Mouse (Mus musculus) cerebellum, postnatal 14 days (tissue): ENCODE results near the gene Gm27027.

Experiments
- DNase-seq, 2 experiments: peaks; one replicate each; pipeline ENCODE4 v3.0.0; 2021; ENCODE audit warnings: mixed read lengths in 2 of 2

Gm27027 gene

GRCm38 (mm10) chr2:93996254-93996653 lies at the start of gene Gm27027:
Gm27027 (minus strand) TSS chr2:93996354.
- no peak for DNase-seq

- peak in 1 of 2 experiments; percentile 24 for DNase-seq
Observed at GRCm38 (mm10) chr2:94045411-94046090, 49.4 kb upstream of the Gm27027 start.

- DNase-seq, result no peak
Observed at GRCm38 (mm10) chr2:94044174-94044573, 48.0 kb upstream of the Gm27027 start.

GRCm38 (mm10) chr2:94043662-94044061 lies 47.5 kb upstream of the Gm27027 start:
- no peak for DNase-seq

- DNase-seq, result no peak
Observed at GRCm38 (mm10) chr2:94042461-94042860, 46.3 kb upstream of the Gm27027 start.

- DNase-seq, result no peak
Observed at GRCm38 (mm10) chr2:94040391-94041125, 44.4 kb upstream of the Gm27027 start.

GRCm38 (mm10) chr2:94035428-94036331 lies 39.5 kb upstream of the Gm27027 start:
- DNase-seq, result peak; percentile 89 to 90

- DNase-seq, result no peak
Observed at GRCm38 (mm10) chr2:94030602-94031001, 34.4 kb upstream of the Gm27027 start.

- no peak for DNase-seq
Observed at GRCm38 (mm10) chr2:94024637-94025036, 28.5 kb upstream of the Gm27027 start.

- peak; percentile 97 to 98 for DNase-seq
Observed at GRCm38 (mm10) chr2:94010335-94011291, 14.5 kb upstream of the Gm27027 start, which contains the start of gene Alkbh3. Alkbh3 (minus strand) TSS chr2:94010807.

- DNase-seq, result peak; percentile 92 to 97
Observed at GRCm38 (mm10) chr2:94002331-94002730, 6.2 kb upstream of the Gm27027 start.

- no peak for DNase-seq
Observed at GRCm38 (mm10) chr2:94001918-94002317, 5.8 kb upstream of the Gm27027 start.

- DNase-seq, result no peak
Observed at GRCm38 (mm10) chr2:94001411-94001810, 5.3 kb upstream of the Gm27027 start.

- DNase-seq, result no peak
Observed at GRCm38 (mm10) chr2:93992810-93993209, 3.3 kb downstream of the Gm27027 start.

GRCm38 (mm10) chr2:93992259-93992658 lies 3.9 kb downstream of the Gm27027 start:
- DNase-seq, result no peak

GRCm38 (mm10) chr2:93991336-93991735 lies 4.8 kb downstream of the Gm27027 start:
- DNase-seq, result no peak

GRCm38 (mm10) chr2:93988440-93988839 lies 7.7 kb downstream of the Gm27027 start:
- no peak for DNase-seq

GRCm38 (mm10) chr2:93982457-93983235 lies 13.5 kb downstream of the Gm27027 start:
- no peak for DNase-seq

GRCm38 (mm10) chr2:93979249-93980120 lies 16.7 kb downstream of the Gm27027 start:
- peak; percentile 65 to 75 for DNase-seq
